19 mouse cellular contexts compared by ENCODE assay signal in the genomic region with DNA sequence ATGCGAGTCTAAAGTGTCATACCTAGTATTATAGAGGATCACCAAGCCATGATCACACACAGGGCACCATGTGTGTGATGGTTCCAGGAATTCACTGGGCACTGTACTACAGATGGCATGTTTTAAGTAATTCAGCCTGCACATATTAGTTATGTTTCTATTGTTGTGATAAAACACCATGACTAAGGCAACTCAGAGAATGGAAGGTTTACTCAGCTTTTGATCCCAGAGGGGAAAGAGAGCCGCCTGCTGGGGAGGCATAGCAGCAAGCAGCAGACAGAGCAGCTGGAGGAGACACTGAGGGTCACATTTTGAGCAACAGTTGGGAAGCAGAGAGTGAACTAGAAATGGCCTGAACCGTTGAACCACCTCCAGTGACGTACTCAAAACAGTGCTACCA.
A peak's percentile ranks its signal among the peaks of the same experiment; 100 is the strongest.
DNase-seq lines count a peak whose midpoint lies in the region; ATAC-seq and TF ChIP-seq lines count a peak whose summit lies in the region.
"Had no signal": no experiment of that assay in that cellular context is flagged by ENCODE, and none has a peak within 500 bp of the region (broad histone marks: within the 10 kb centered on the region; RNA-seq: fewer than 3 reads in every experiment).

No protein-coding gene starts in this region.

- H3K36me3 ChIP-seq in liver, embryonic 14.5 days (replicated peaks; ENCODE audit: control insufficient read depth, insufficient read depth, low read depth), result no peaks in the 10 kb centered on the region
- no peaks in the 10 kb centered on the region for H3K36me3 ChIP-seq in liver, embryonic 12.5 days
- H3K36me3 ChIP-seq in midbrain, postnatal 0 days (ENCODE audit: insufficient read depth, low read length), result no peaks in the 10 kb centered on the region
- H3K36me3 ChIP-seq in midbrain, embryonic 10.5 days, result no peaks in the 10 kb centered on the region
- H3K36me3 ChIP-seq: embryonic facial prominence, embryonic 15.5 days; heart, embryonic 13.5 days; hindbrain, embryonic 15.5 days; intestine, embryonic 15.5 days; limb, embryonic 13.5 days; liver, embryonic 15.5 days; stomach, embryonic 15.5 days had no signal

- no peaks in the 10 kb centered on the region for H3K4me1 ChIP-seq in liver, embryonic 14.5 days (replicated peaks; ENCODE audit: control insufficient read depth in 2 of 2, insufficient read depth in 2 of 2, low read length in 1 of 2)
- no peaks in the 10 kb centered on the region for H3K4me1 ChIP-seq in liver, embryonic 12.5 days
- H3K4me1 ChIP-seq in midbrain, postnatal 0 days (ENCODE audit: insufficient read depth, low read length), result no peaks in the 10 kb centered on the region
- no peaks in the 10 kb centered on the region for H3K4me1 ChIP-seq in midbrain, embryonic 10.5 days
- H3K4me1 ChIP-seq: embryonic facial prominence, embryonic 15.5 days; heart, embryonic 13.5 days; hindbrain, embryonic 15.5 days; intestine, embryonic 15.5 days; limb, embryonic 13.5 days; liver, embryonic 15.5 days; stomach, embryonic 15.5 days had no signal

- no peak overlapping the region for H3K4me3 ChIP-seq in liver, embryonic 14.5 days (ENCODE audit: insufficient read depth in 1 of 2, low read depth in 2 of 2, low read length in 2 of 2)
- no peak overlapping the region for H3K4me3 ChIP-seq in liver, embryonic 12.5 days
- no peak overlapping the region for H3K4me3 ChIP-seq in midbrain, postnatal 0 days (ENCODE audit: low read depth, low read length)
- no peak overlapping the region for H3K4me3 ChIP-seq in midbrain, embryonic 10.5 days
- H3K4me3 ChIP-seq: embryonic facial prominence, embryonic 15.5 days; heart, embryonic 13.5 days; hindbrain, embryonic 15.5 days; intestine, embryonic 15.5 days; limb, embryonic 13.5 days; liver, embryonic 15.5 days; stomach, embryonic 15.5 days had no signal

- no peaks in the 10 kb centered on the region for H3K27me3 ChIP-seq in liver, embryonic 14.5 days (ENCODE audit: control insufficient read depth, insufficient read depth, low read length)
- no peaks in the 10 kb centered on the region for H3K27me3 ChIP-seq in liver, embryonic 12.5 days (replicated peaks)
- H3K27me3 ChIP-seq in midbrain, postnatal 0 days (ENCODE audit: insufficient read depth, low read length), result no peaks in the 10 kb centered on the region
- H3K27me3 ChIP-seq in midbrain, embryonic 10.5 days (ENCODE audit: low read depth, poor library complexity, severe bottlenecking), result no peaks in the 10 kb centered on the region
- H3K27me3 ChIP-seq: embryonic facial prominence, embryonic 15.5 days; heart, embryonic 13.5 days; hindbrain, embryonic 15.5 days; intestine, embryonic 15.5 days; liver, embryonic 15.5 days; stomach, embryonic 15.5 days had no signal

- no peak overlapping the region for H3K4me2 ChIP-seq in liver, embryonic 14.5 days (ENCODE audit: low read depth)
- H3K4me2 ChIP-seq in liver, embryonic 12.5 days, result no peak overlapping the region
- no peak overlapping the region for H3K4me2 ChIP-seq in midbrain, postnatal 0 days (ENCODE audit: low read depth, low read length, poor library complexity, severe bottlenecking)
- H3K4me2 ChIP-seq: embryonic facial prominence, embryonic 15.5 days; heart, embryonic 13.5 days; hindbrain, embryonic 15.5 days; intestine, embryonic 15.5 days; limb, embryonic 13.5 days; liver, embryonic 15.5 days; stomach, embryonic 15.5 days had no signal

- H3K9me3 ChIP-seq in liver, embryonic 14.5 days (ENCODE audit: control insufficient read depth, low read length), result no peaks in the 10 kb centered on the region
- H3K9me3 ChIP-seq in liver, embryonic 12.5 days (replicated peaks), result no peaks in the 10 kb centered on the region
- H3K9me3 ChIP-seq in midbrain, postnatal 0 days (ENCODE audit: low read length), result no peaks in the 10 kb centered on the region
- H3K9me3 ChIP-seq in midbrain, embryonic 10.5 days (replicated peaks), result no peaks in the 10 kb centered on the region
- H3K9me3 ChIP-seq: embryonic facial prominence, embryonic 15.5 days; heart, embryonic 13.5 days; hindbrain, embryonic 15.5 days; intestine, embryonic 15.5 days; limb, embryonic 13.5 days; liver, embryonic 15.5 days; stomach, embryonic 15.5 days had no signal

- H3K9ac ChIP-seq in liver, embryonic 14.5 days (replicated peaks), result no peak overlapping the region
- no peak overlapping the region for H3K9ac ChIP-seq in liver, embryonic 12.5 days
- no peak overlapping the region for H3K9ac ChIP-seq in midbrain, postnatal 0 days (replicated peaks; ENCODE audit: low read length, poor library complexity, severe bottlenecking)
- H3K9ac ChIP-seq: embryonic facial prominence, embryonic 15.5 days; heart, embryonic 13.5 days; hindbrain, embryonic 15.5 days; intestine, embryonic 15.5 days; limb, embryonic 13.5 days; liver, embryonic 15.5 days; stomach, embryonic 15.5 days had no signal

- peak; percentile 13 for DNase-seq in heart, postnatal 4 days
- no peak for DNase-seq in heart, adult 9 months (ENCODE audit: low spot score in 2 of 2)
- no peak for DNase-seq in liver, embryonic 14.5 days (ENCODE audit: low read depth in 3 of 3, low spot score in 3 of 3)
- DNase-seq in midbrain, postnatal 0 days (ENCODE audit: low spot score), result no peak
- no peak for DNase-seq in midbrain, embryonic 10.5 days (ENCODE audit: low spot score)
- DNase-seq in left cerebral cortex, adult 18-20 months (ENCODE audit: low spot score in 2 of 2), result no peak
- DNase-seq: cerebellum, adult 11 months; cerebellum, adult 9-11 months; lung, postnatal 36 days; thymus, adult 2 months had no signal

- no peak overlapping the region for H3K27ac ChIP-seq in liver, embryonic 14.5 days
- no peak overlapping the region for H3K27ac ChIP-seq in liver, embryonic 12.5 days
- H3K27ac ChIP-seq in midbrain, postnatal 0 days (ENCODE audit: low read depth, low read length), result no peak overlapping the region
- no peak overlapping the region for H3K27ac ChIP-seq in midbrain, embryonic 10.5 days (replicated peaks)
- H3K27ac ChIP-seq: embryonic facial prominence, embryonic 15.5 days; heart, embryonic 13.5 days; hindbrain, embryonic 15.5 days; intestine, embryonic 15.5 days; limb, embryonic 13.5 days; liver, embryonic 15.5 days; stomach, embryonic 15.5 days had no signal

- WGBS in liver, embryonic 14.5 days (ENCODE audit: insufficient replicate concordance), result 45% methylated on average over 4 of the region's 4 CpGs
- WGBS in liver, embryonic 12.5 days (ENCODE audit: insufficient replicate concordance), result 48% methylated on average over 4 of the region's 4 CpGs
- 53% methylated on average over 4 of the region's 4 CpGs for WGBS in midbrain, postnatal 0 days
- WGBS in midbrain, embryonic 10.5 days, result 62% methylated on average over 4 of the region's 4 CpGs

- ATAC-seq in liver, embryonic 14.5 days (ENCODE audit: insufficient read depth), result no peak
- ATAC-seq in liver, embryonic 12.5 days, result no peak
- no peak for ATAC-seq in midbrain, postnatal 0 days (ENCODE audit: low FRiP score)
- ATAC-seq: forebrain, embryonic 14.5 days; intestine, embryonic 15.5 days had no signal

- 0 out of 2 replicates have a peak, but pooled peaks have one; percentile 9 for TF ChIP-seq CTCF in liver, embryonic 14.5 days (IDR thresholded peaks at IDR 0.05; ENCODE audit: low read depth)
- 0 out of 2 replicates have a peak, but pooled peaks have one; percentile 18 for TF ChIP-seq CTCF in midbrain, postnatal 0 days (IDR thresholded peaks at IDR 0.05)

- no peak for TF ChIP-seq EP300 in liver, embryonic 14.5 days (IDR thresholded peaks at IDR 0.05; ENCODE audit: low read depth)
